Mouse (Mus musculus): Measurements from ENCODE around the gene Kbtbd13. TPM values are rescaled to one million over a fixed set of nuclear protein-coding genes. Genes with fewer than 3 reads are reported as not detected.
A peak's percentile ranks its signal among the peaks of the same experiment; 100 is the strongest.
"Not testable (repeated sequence)": the region's sequence is repeated elsewhere in the genome, so short reads cannot be mapped to it uniquely, and the experiment has no call there.

Gene Kbtbd13
- polyA plus RNA-seq, 1 experiment from 2014 or later, result 0.78 TPM

DNA sequence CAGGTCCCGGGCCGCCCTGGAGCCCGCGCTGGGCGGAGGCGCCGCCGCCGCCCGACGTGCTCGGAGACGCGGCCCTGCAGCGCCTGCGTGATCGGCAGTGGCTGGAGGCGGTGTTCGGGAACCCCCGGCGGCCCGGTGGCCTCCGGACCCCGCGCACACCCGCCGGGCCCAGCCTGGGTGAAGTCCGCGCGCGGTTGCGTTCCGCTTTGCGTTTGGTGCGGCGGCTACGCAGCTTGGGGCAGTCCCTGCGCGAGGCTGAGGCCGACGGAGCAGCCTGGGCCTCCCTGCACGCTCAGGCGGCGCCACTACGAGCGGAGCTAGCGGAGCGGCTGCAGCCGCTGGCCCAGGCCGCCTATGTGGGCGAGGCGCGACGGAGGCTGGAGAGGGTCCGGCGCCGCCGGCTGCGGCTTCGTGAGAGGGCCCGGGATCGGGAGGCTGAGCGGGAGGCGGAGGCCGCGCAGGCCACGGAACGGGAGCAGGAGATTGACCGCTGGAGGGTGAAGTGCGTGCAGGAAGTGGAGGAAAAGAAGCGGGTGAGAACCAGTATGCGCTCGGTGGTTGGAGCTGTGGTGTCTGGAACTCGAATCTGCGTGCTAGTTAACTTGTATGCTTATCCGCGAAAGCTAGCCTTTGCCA, 44.9 kb downstream of the Kbtbd13 start:
- Histone ChIP-seq H3K36me3 (ENCODE audit: control insufficient read depth, insufficient read depth, low read length) (no peaks in the 10 kb centered on the region), H3K4me3 (ENCODE audit: low read length) (peak overlapping the region; percentile 100), H3K9me3 (ENCODE audit: control insufficient read depth, low read length) (no peaks in the 10 kb centered on the region), H3K9ac (ENCODE audit: low read depth, low read length) (peak overlapping the region; percentile 96), H3K27me3 (replicated peaks; ENCODE audit: control insufficient read depth, insufficient read depth, low read length) (no peaks in the 10 kb centered on the region), H3K4me2 (ENCODE audit: low read length) (peak overlapping the region; percentile 88), H3K4me1 (ENCODE audit: control insufficient read depth, insufficient read depth, low read depth, low read length) (peaks cover 15% of the 10 kb centered on the region), H3K27ac (ENCODE audit: low read depth, low read length) (peak overlapping the region; percentile 96)
- ATAC-seq, result peak; percentile 69
- 0% methylated on average over 61 of the region's 77 CpGs for WGBS

GRCm38 (mm10) chr9:65345854-65346475, 45.5 kb downstream of the Kbtbd13 start, which contains the start of gene Pdcd7:
Pdcd7 (plus strand) TSS chr9:65346104.
- H3K9me3 ChIP-seq (ENCODE audit: control insufficient read depth, low read length), result no peaks in the 10 kb centered on the region
- peak; percentile 97 for ATAC-seq
- H3K36me3 ChIP-seq (ENCODE audit: control insufficient read depth, insufficient read depth, low read length), result no peaks in the 10 kb centered on the region
- H3K27me3 ChIP-seq (replicated peaks; ENCODE audit: control insufficient read depth, insufficient read depth, low read length), result no peaks in the 10 kb centered on the region
- peak within 1 kb of the TSS; percentile 100 for H3K4me3 ChIP-seq (ENCODE audit: low read length)
- peak within 1 kb of the TSS; percentile 96 for H3K9ac ChIP-seq (ENCODE audit: low read depth, low read length)
- H3K4me2 ChIP-seq (ENCODE audit: low read length), result peak within 1 kb of the TSS; percentile 88
- under 1% methylated on average over 58 of the region's 59 CpGs for WGBS
- peak within 1 kb of the TSS; percentile 96 for H3K27ac ChIP-seq (ENCODE audit: low read depth, low read length)
- H3K4me1 ChIP-seq (ENCODE audit: control insufficient read depth, insufficient read depth, low read depth, low read length), result peaks cover 15% of the 10 kb centered on the region

DNA sequence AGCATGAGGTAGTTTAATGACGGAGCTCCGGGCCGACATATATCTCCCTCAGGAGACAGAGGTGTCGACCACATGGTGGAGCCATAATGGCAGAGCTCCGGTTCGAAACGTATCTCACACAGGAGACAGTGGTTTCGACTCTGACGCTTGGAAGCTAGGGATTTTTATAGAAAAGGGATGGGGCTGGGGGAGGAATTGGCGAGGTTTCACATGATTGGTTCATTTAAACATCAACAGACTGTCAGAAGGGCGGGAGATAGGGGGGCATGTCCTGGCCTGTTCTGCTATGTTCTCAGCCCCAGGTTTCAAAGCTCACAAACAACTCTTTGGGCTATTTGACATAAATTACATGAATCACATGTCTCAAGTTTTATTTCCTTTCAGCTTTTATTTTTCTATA, 46.0 kb downstream of the Kbtbd13 start:
- 56% methylated on average over 11 of the region's 11 CpGs for WGBS
- peak; percentile 38; the same call in 1 of the 2 replicates for ATAC-seq
- H3K9me3 ChIP-seq (ENCODE audit: control insufficient read depth, low read length); H3K36me3 ChIP-seq (ENCODE audit: control insufficient read depth, insufficient read depth, low read length); H3K27me3 ChIP-seq (replicated peaks; ENCODE audit: control insufficient read depth, insufficient read depth, low read length): not testable (repeated sequence)
- peak overlapping the region; percentile 88 for H3K4me2 ChIP-seq (ENCODE audit: low read length)
- H3K9ac ChIP-seq (ENCODE audit: low read depth, low read length), result peak overlapping the region; percentile 96
- peak overlapping the region; percentile 100 for H3K4me3 ChIP-seq (ENCODE audit: low read length)
- H3K4me1 ChIP-seq (ENCODE audit: control insufficient read depth, insufficient read depth, low read depth, low read length), result peaks cover 15% of the 10 kb centered on the region
- H3K27ac ChIP-seq (ENCODE audit: low read depth, low read length), result peak overlapping the region; percentile 96

- ATAC-seq, result no peak
- H3K9me3 ChIP-seq (ENCODE audit: control insufficient read depth, low read length), result no peaks in the 10 kb centered on the region
- no peak overlapping the region for H3K27ac ChIP-seq (ENCODE audit: low read depth, low read length)
- no peak overlapping the region for H3K4me3 ChIP-seq (ENCODE audit: low read length)
- no peaks in the 10 kb centered on the region for H3K4me1 ChIP-seq (ENCODE audit: control insufficient read depth, insufficient read depth, low read depth, low read length)
- 92% methylated on average over 2 of the region's 2 CpGs for WGBS
- no peaks in the 10 kb centered on the region for H3K27me3 ChIP-seq (replicated peaks; ENCODE audit: control insufficient read depth, insufficient read depth, low read length)
- H3K4me2 ChIP-seq (ENCODE audit: low read length), result no peak overlapping the region
- H3K36me3 ChIP-seq (ENCODE audit: control insufficient read depth, insufficient read depth, low read length), result no peaks in the 10 kb centered on the region
- H3K9ac ChIP-seq (ENCODE audit: low read depth, low read length), result no peak overlapping the region
Observed at GRCm38 (mm10) chr9:65340414-65340813, 51.0 kb downstream of the Kbtbd13 start.

GRCm38 (mm10) chr9:65339146-65339545, 52.3 kb downstream of the Kbtbd13 start:
- Histone ChIP-seq H3K4me1 (ENCODE audit: control insufficient read depth, insufficient read depth, low read depth, low read length) (no peaks in the 10 kb centered on the region), H3K9ac (ENCODE audit: low read depth, low read length) (no peak overlapping the region), H3K36me3 (ENCODE audit: control insufficient read depth, insufficient read depth, low read length) (no peaks in the 10 kb centered on the region), H3K9me3 (ENCODE audit: control insufficient read depth, low read length) (no peaks in the 10 kb centered on the region), H3K4me2 (ENCODE audit: low read length) (no peak overlapping the region), H3K27me3 (replicated peaks; ENCODE audit: control insufficient read depth, insufficient read depth, low read length) (no peaks in the 10 kb centered on the region), H3K27ac (ENCODE audit: low read depth, low read length) (no peak overlapping the region), H3K4me3 (ENCODE audit: low read length) (no peak overlapping the region)
- 84% methylated on average over 4 of the region's 4 CpGs for WGBS
- ATAC-seq, result no peak

Other genes starting within 250 kb of the Kbtbd13 start
- 7.7 and 8.3 TPM in 2 replicates for gene Parp16, start 196.3 kb downstream of the Kbtbd13 start, polyA plus RNA-seq (2015; fragmentation: Nextera tagmentation; extraction: Ambion mirVana)
- 0.38 and 0.91 TPM in 2 replicates for gene Cilp, start 126.5 kb downstream of the Kbtbd13 start, polyA plus RNA-seq (2015; fragmentation: Nextera tagmentation; extraction: Ambion mirVana)
- 37.2 and 41.6 TPM in 2 replicates for gene Clpx, start 97.4 kb downstream of the Kbtbd13 start, polyA plus RNA-seq (2015; fragmentation: Nextera tagmentation; extraction: Ambion mirVana)
- gene Pdcd7, start 45.5 kb downstream of the Kbtbd13 start, polyA plus RNA-seq (2015; fragmentation: Nextera tagmentation; extraction: Ambion mirVana), result 4.0 and 6.7 TPM in 2 replicates
- gene Ubap1l, start 30.6 kb downstream of the Kbtbd13 start, polyA plus RNA-seq (2015; fragmentation: Nextera tagmentation; extraction: Ambion mirVana), result 2.5 and 3.0 TPM in 2 replicates
- 7.7 and 8.1 TPM in 2 replicates for gene Rasl12, start 6.9 kb upstream of the Kbtbd13 start, polyA plus RNA-seq (2015; fragmentation: Nextera tagmentation; extraction: Ambion mirVana)
- not detected in 2 replicates for gene Slc51b, start 31.3 kb upstream of the Kbtbd13 start, polyA plus RNA-seq (2015; fragmentation: Nextera tagmentation; extraction: Ambion mirVana)
- gene Mtfmt, start 44.1 kb upstream of the Kbtbd13 start, polyA plus RNA-seq (2015; fragmentation: Nextera tagmentation; extraction: Ambion mirVana), result 22.8 and 24.0 TPM in 2 replicates
- gene Spg21, start 69.3 kb upstream of the Kbtbd13 start, polyA plus RNA-seq (2015; fragmentation: Nextera tagmentation; extraction: Ambion mirVana), result 107 TPM in 2 replicates
- 1.1 and 1.2 TPM in 2 replicates for gene Ankdd1a, start 128.5 kb upstream of the Kbtbd13 start, polyA plus RNA-seq (2015; fragmentation: Nextera tagmentation; extraction: Ambion mirVana)
- gene Plekho2, start 188.4 kb upstream of the Kbtbd13 start, polyA plus RNA-seq (2015; fragmentation: Nextera tagmentation; extraction: Ambion mirVana), result 7.1 and 8.0 TPM in 2 replicates
- gene Pif1, start 195.5 kb upstream of the Kbtbd13 start, polyA plus RNA-seq (2015; fragmentation: Nextera tagmentation; extraction: Ambion mirVana), result 3.2 and 4.3 TPM in 2 replicates
- gene Rbpms2, start 238.0 kb upstream of the Kbtbd13 start, polyA plus RNA-seq (2015; fragmentation: Nextera tagmentation; extraction: Ambion mirVana), result 4.6 and 4.7 TPM in 2 replicates

All from hindbrain, embryonic 16.5 days (tissue).